Mouse (Mus musculus): ENCODE data around the gene Scn5a.

Gene Scn5a

GRCm38 (mm10) chr9:119455967-119456366, 122.8 kb downstream of the Scn5a start:
- no peak for DNase-seq

- no peak for DNase-seq
These were observed 133.1 kb downstream of the Scn5a start for GRCm38 (mm10) chr9:119445737-119446136.

- DNase-seq = peak; percentile 96
These were observed 133.9 kb downstream of the Scn5a start, which contains the start of gene Exog for GRCm38 (mm10) chr9:119444738-119445429. Exog (plus strand) TSS chr9:119444943.

GRCm38 (mm10) chr9:119438498-119439000, 140.3 kb downstream of the Scn5a start:
- DNase-seq = no peak

- DNase-seq = no peak
These were observed 140.8 kb downstream of the Scn5a start for GRCm38 (mm10) chr9:119438065-119438464.

GRCm38 (mm10) chr9:119435855-119436254, 143.0 kb downstream of the Scn5a start:
- DNase-seq = no peak

Data from layer of hippocampus, adult 9-11 months (tissue).